Mouse (Mus musculus) MEL (cell line): ENCODE results near the gene Riox1. TPM values are rescaled to one million over a fixed set of nuclear protein-coding genes. Genes with fewer than 3 reads are reported as not detected.

Experiments used
- DNase-seq: peaks from one replicate; pipeline ENCODE4 v3.0.0; 2011; ENCODE audit warnings: low read depth, low spot score
- H3K27ac ChIP-seq: 2 replicates; pipeline ENCODE4 v1.5.1; 2012; ENCODE audit warnings: low read depth, mild to moderate bottlenecking, control low read depth, low read length, moderate library complexity; ENCODE audit not compliant: control insufficient read depth
- H3K27me3 ChIP-seq, 2 experiments: fragments of 150-350 bp in 1 of 2; sonication (generic) in 1 of 2; 2 replicates each; pipeline ENCODE4 v1.6.1; 2012; ENCODE audit warnings: low read length in 2 of 2, mild to moderate bottlenecking in 2 of 2, improper control_type of control experiment in 1 of 2, moderate library complexity in 1 of 2; ENCODE audit not compliant: insufficient read depth in 2 of 2, control insufficient read depth in 1 of 2
- H3K36me3 ChIP-seq, 2 experiments: 2 replicates each; pipeline ENCODE4 v1.6.1; 2012 to 2014; ENCODE audit warnings: low read length in 2 of 2, improper control_type of control experiment in 1 of 2, inconsistent platforms in 1 of 2, mild to moderate bottlenecking in 1 of 2; ENCODE audit not compliant: insufficient read depth in 2 of 2, control insufficient read depth in 1 of 2
- H3K4me1 ChIP-seq, 2 experiments: fragments of 150-350 bp in 1 of 2; sonication (generic) in 1 of 2; 2 replicates each; pipeline ENCODE4 v1.6.1; 2012; ENCODE audit warnings: low read length in 2 of 2, improper control_type of control experiment in 1 of 2, mild to moderate bottlenecking in 1 of 2; ENCODE audit not compliant: insufficient read depth in 2 of 2, control insufficient read depth in 1 of 2
- H3K4me3 ChIP-seq, 2 experiments: fragments of 150-350 bp in 1 of 2; sonication (generic) in 1 of 2; 2 replicates each; pipeline ENCODE4 v1.5.1; 2012; ENCODE audit warnings: low read depth in 2 of 2, low read length in 2 of 2, mild to moderate bottlenecking in 2 of 2, moderate library complexity in 2 of 2, control low read depth in 1 of 2, improper control_type of control experiment in 1 of 2; ENCODE audit not compliant: control insufficient read depth in 1 of 2, insufficient read depth in 1 of 2
- H3K79me2 ChIP-seq: 2 replicates; pipeline ENCODE4 v1.6.1; 2012; ENCODE audit warnings: mild to moderate bottlenecking, low read length, moderate library complexity; ENCODE audit not compliant: control insufficient read depth, poor library complexity, insufficient read depth
- H3K9ac ChIP-seq: 2 replicates; pipeline ENCODE4 v1.6.1; 2012; ENCODE audit warnings: low read depth, mild to moderate bottlenecking, control low read depth, low read length, moderate library complexity; ENCODE audit not compliant: control insufficient read depth, poor library complexity, severe bottlenecking
- H3K9me3 ChIP-seq: fragments of 150-350 bp; sonication (generic); replicated peaks from 2 replicates; pipeline ENCODE4 v1.6.1; 2012; ENCODE audit warnings: mild to moderate bottlenecking, low read length, improper control_type of control experiment, moderate library complexity; ENCODE audit not compliant: insufficient read depth
- BHLHE40 ChIP-seq: IDR thresholded peaks from 2 replicates; pipeline ENCODE4 v1.6.1; 2012; ENCODE audit warnings: low read depth, mild to moderate bottlenecking, inconsistent platforms, low read length, improper control_type of control experiment, borderline replicate concordance
- CHD1 ChIP-seq: IDR thresholded peaks from 2 replicates; pipeline ENCODE4 v1.6.1; 2012; ENCODE audit warnings: low read depth, mild to moderate bottlenecking, inconsistent platforms, low read length, improper control_type of control experiment
- CHD2 ChIP-seq: IDR thresholded peaks from 2 replicates; pipeline ENCODE4 v1.6.1; 2011; ENCODE audit warnings: low read length, improper control_type of control experiment
- CTCF ChIP-seq, 3 experiments: IDR thresholded peaks in 2 of 3; conservative IDR thresholded peaks in 1 of 3; 2 replicates each; pipeline ENCODE4 v1.5.1; 2011 to 2012; ENCODE audit warnings: low read length in 3 of 3, low read depth in 2 of 3, mild to moderate bottlenecking in 2 of 3, improper control_type of control experiment in 1 of 3, inconsistent platforms in 1 of 3, mixed read lengths in 1 of 3, moderate library complexity in 1 of 3; ENCODE audit not compliant: control insufficient read depth in 1 of 3, insufficient read depth in 1 of 3, poor library complexity in 1 of 3, severe bottlenecking in 1 of 3
- E2F4 ChIP-seq: IDR thresholded peaks from 2 replicates; pipeline ENCODE4 v1.6.1; 2011; ENCODE audit warnings: low read depth, low read length, improper control_type of control experiment, borderline replicate concordance
- ELF1 ChIP-seq: IDR thresholded peaks from 2 replicates; pipeline ENCODE4 v1.6.1; 2014; ENCODE audit warnings: low read depth, mild to moderate bottlenecking, inconsistent platforms, low read length, improper control_type of control experiment, moderate library complexity
- EP300 ChIP-seq, 2 experiments: IDR thresholded peaks; 2 replicates each; pipeline ENCODE4 v1.6.1; 2011; ENCODE audit warnings: improper control_type of control experiment in 2 of 2, low read length in 2 of 2, low read depth in 1 of 2, mild to moderate bottlenecking in 1 of 2
- ETS1 ChIP-seq: IDR thresholded peaks from 2 replicates; pipeline ENCODE4 v1.6.1; 2012; ENCODE audit warnings: low read depth, mild to moderate bottlenecking, inconsistent platforms, low read length, improper control_type of control experiment, moderate library complexity
- GABPA ChIP-seq: IDR thresholded peaks from 2 replicates; pipeline ENCODE4 v1.6.1; 2012; ENCODE audit warnings: low read depth, mild to moderate bottlenecking, inconsistent platforms, low read length, improper control_type of control experiment, moderate library complexity
- GATA1 ChIP-seq: IDR thresholded peaks from 2 replicates; pipeline ENCODE4 v1.6.1; 2011; ENCODE audit warnings: low read depth, low read length, improper control_type of control experiment
- HCFC1 ChIP-seq: IDR thresholded peaks from 2 replicates; pipeline ENCODE4 v1.6.1; 2012; ENCODE audit warnings: low read depth, mild to moderate bottlenecking, inconsistent platforms, low read length, improper control_type of control experiment, moderate library complexity
- JUND ChIP-seq: IDR thresholded peaks from 2 replicates; pipeline ENCODE4 v1.6.1; 2011; ENCODE audit warnings: low read depth, mild to moderate bottlenecking, improper control_type of control experiment, low read length
- MAFK ChIP-seq: IDR thresholded peaks from 2 replicates; pipeline ENCODE4 v1.6.1; 2011; ENCODE audit warnings: low read depth, mild to moderate bottlenecking, low read length, improper control_type of control experiment, borderline replicate concordance
- MAX ChIP-seq: IDR thresholded peaks from 2 replicates; pipeline ENCODE4 v1.6.1; 2011; ENCODE audit warnings: low read length, improper control_type of control experiment
- MAZ ChIP-seq: IDR thresholded peaks from 2 replicates; pipeline ENCODE4 v1.6.1; 2012; ENCODE audit warnings: low read depth, mild to moderate bottlenecking, inconsistent platforms, low read length, improper control_type of control experiment
- MEF2A ChIP-seq: IDR thresholded peaks from 2 replicates; pipeline ENCODE4 v1.6.1; 2014; ENCODE audit warnings: low read depth, mild to moderate bottlenecking, inconsistent platforms, low read length, improper control_type of control experiment; ENCODE audit not compliant: poor library complexity, insufficient replicate concordance, severe bottlenecking; ENCODE audit errors: extremely low read depth
- MYC ChIP-seq: IDR thresholded peaks from 2 replicates; pipeline ENCODE4 v1.6.1; 2011; ENCODE audit warnings: low read depth, mild to moderate bottlenecking, low read length, improper control_type of control experiment, moderate library complexity
- NELFE ChIP-seq: IDR thresholded peaks from 2 replicates; pipeline ENCODE4 v1.6.1; 2011; ENCODE audit warnings: low read depth, low read length, improper control_type of control experiment
- NRF1 ChIP-seq: IDR thresholded peaks from 2 replicates; pipeline ENCODE4 v1.6.1; 2014; ENCODE audit warnings: low read depth, mild to moderate bottlenecking, inconsistent platforms, low read length, improper control_type of control experiment, moderate library complexity; ENCODE audit not compliant: poor library complexity, insufficient read depth, severe bottlenecking
- POLR2A ChIP-seq, 2 experiments: IDR thresholded peaks; 2 replicates each; pipeline ENCODE4 v1.6.1; 2011 to 2012; ENCODE audit warnings: low read length in 2 of 2, mild to moderate bottlenecking in 2 of 2, control low read depth in 1 of 2, improper control_type of control experiment in 1 of 2, low read depth in 1 of 2, moderate library complexity in 1 of 2; ENCODE audit not compliant: control insufficient read depth in 1 of 2, insufficient read depth in 1 of 2, poor library complexity in 1 of 2
- POLR2AphosphoS2 ChIP-seq: IDR thresholded peaks from 2 replicates; pipeline ENCODE4 v1.6.1; 2011; ENCODE audit warnings: low read length, improper control_type of control experiment
- POLR2AphosphoS5 ChIP-seq: IDR thresholded peaks from 2 replicates; pipeline ENCODE4 v1.6.1; 2012; ENCODE audit warnings: low read depth, borderline replicate concordance, mild to moderate bottlenecking, inconsistent platforms, low read length, moderate library complexity, mixed read lengths
- RCOR1 ChIP-seq: IDR thresholded peaks from 2 replicates; pipeline ENCODE4 v1.6.1; 2012; ENCODE audit warnings: low read depth, mild to moderate bottlenecking, inconsistent platforms, low read length, improper control_type of control experiment
- SIN3A ChIP-seq: IDR thresholded peaks from 2 replicates; pipeline ENCODE4 v1.6.1; 2012; ENCODE audit warnings: low read length, improper control_type of control experiment, inconsistent platforms
- SMC3 ChIP-seq: IDR thresholded peaks from 2 replicates; pipeline ENCODE4 v1.6.1; 2011; ENCODE audit warnings: low read depth, low read length, improper control_type of control experiment
- TAL1 ChIP-seq: IDR thresholded peaks from 2 replicates; pipeline ENCODE4 v1.6.1; 2012; ENCODE audit warnings: mild to moderate bottlenecking, inconsistent platforms, low read length, moderate library complexity, mixed read lengths
- TBP ChIP-seq: IDR thresholded peaks from 2 replicates; pipeline ENCODE4 v1.8.0; 2011; ENCODE audit warnings: low read depth, low read length, improper control_type of control experiment
- TCF12 ChIP-seq: IDR thresholded peaks from 2 replicates; pipeline ENCODE4 v1.6.1; 2014; ENCODE audit warnings: low read depth, mild to moderate bottlenecking, inconsistent platforms, low read length, improper control_type of control experiment, moderate library complexity
- UBTF ChIP-seq: IDR thresholded peaks from 2 replicates; pipeline ENCODE4 v1.6.1; 2012; ENCODE audit warnings: low read depth, mild to moderate bottlenecking, inconsistent platforms, low read length, improper control_type of control experiment, moderate library complexity, borderline replicate concordance; ENCODE audit not compliant: insufficient read depth
- USF1 ChIP-seq: IDR thresholded peaks from 2 replicates; pipeline ENCODE4 v1.6.1; 2014; ENCODE audit warnings: low read depth, mild to moderate bottlenecking, inconsistent platforms, low read length, improper control_type of control experiment, moderate library complexity
- USF2 ChIP-seq, 2 experiments: IDR thresholded peaks; 2 replicates each; pipeline ENCODE4 v1.6.1; 2011 to 2012; ENCODE audit warnings: improper control_type of control experiment in 2 of 2, low read length in 2 of 2, borderline replicate concordance in 1 of 2, inconsistent platforms in 1 of 2, low read depth in 1 of 2, mild to moderate bottlenecking in 1 of 2; ENCODE audit not compliant: insufficient read depth in 1 of 2
- ZC3H11A ChIP-seq: IDR thresholded peaks from 2 replicates; pipeline ENCODE4 v1.6.1; 2012; ENCODE audit warnings: low read depth, mild to moderate bottlenecking, inconsistent platforms, low read length, improper control_type of control experiment
- ZKSCAN1 ChIP-seq: IDR thresholded peaks from 2 replicates; pipeline ENCODE4 v1.6.1; 2012; ENCODE audit warnings: low read depth, mild to moderate bottlenecking, inconsistent platforms, low read length, improper control_type of control experiment, moderate library complexity
- ZMIZ1 ChIP-seq: IDR thresholded peaks from 2 replicates; pipeline ENCODE4 v1.6.1; 2012; ENCODE audit warnings: low read depth, mild to moderate bottlenecking, inconsistent platforms, low read length, improper control_type of control experiment, moderate library complexity
- ZNF384 ChIP-seq: IDR thresholded peaks from 2 replicates; pipeline ENCODE4 v1.6.1; 2012; ENCODE audit warnings: low read depth, mild to moderate bottlenecking, inconsistent platforms, low read length, improper control_type of control experiment
- polyA plus RNA-seq, 2 experiments: library from polyadenylated mRNA; stranded (reverse) in 1 of 2; unstranded in 1 of 2; fragments of >175 nt in 1 of 2; fragments of >200 nt in 1 of 2; gene quantifications; 2 replicates each; pipeline versions ENCODE4 v1.2.1 to v1.2.4; 2012; ENCODE audit warnings: low replicate concordance in 2 of 2, low read depth in 1 of 2; ENCODE audit not compliant: insufficient read length in 2 of 2, insufficient read depth in 1 of 2, missing spikeins in 1 of 2
- total RNA-seq: library from RNA; depleted of rRNA; stranded (reverse); fragments of 300-350 nt; gene quantifications from 2 replicates; pipeline ENCODE4 v1.2.3, GENCODE M21; 2012

The Riox1 gene
- total and polyA plus RNA-seq, 3 experiments, result 46.6 to 47.1 TPM; not detected in 1

DNA sequence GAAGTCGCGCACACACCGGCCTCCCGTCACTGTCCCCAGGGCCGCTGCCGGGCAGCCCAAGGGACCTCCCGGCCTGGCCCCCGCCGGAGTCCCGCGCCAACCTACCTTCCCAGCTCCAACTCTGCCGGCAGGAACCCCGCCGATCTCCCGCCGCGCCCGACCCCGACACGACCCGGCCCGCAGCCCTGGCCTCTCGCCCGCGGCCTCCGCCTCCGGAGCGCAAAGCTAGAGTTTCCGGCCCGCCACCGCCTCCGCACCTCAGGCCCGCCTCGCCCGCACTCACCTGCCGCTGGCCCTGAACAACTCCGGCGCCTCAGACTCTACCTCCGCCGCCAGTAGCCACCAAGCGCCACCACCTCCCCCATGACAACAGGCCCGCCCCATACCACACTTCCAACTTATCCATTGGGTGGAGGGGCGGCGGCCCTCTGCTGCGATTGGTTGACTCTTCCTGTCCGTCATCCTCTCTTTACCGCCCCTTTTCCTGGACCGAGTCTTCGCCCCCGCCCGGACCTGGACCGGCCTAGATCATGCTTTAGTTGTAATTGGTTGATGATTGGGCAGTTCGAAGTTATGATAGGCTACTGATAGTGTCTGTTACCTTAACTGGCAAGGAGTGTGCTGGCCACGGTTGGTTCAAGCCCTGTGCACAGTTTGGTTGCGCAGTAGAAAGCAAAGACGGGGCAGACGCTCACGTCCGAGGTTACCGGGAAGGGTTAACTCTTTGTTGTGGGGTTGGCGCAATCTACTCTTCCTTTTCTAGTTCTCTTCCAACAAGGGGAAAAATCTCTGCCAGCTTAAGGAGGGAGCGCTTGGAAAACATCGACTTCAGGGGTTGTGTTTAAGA lies 28.6 kb upstream of the Riox1 start, which contains the start of gene Numb:
Gene Numb (minus strand): TSS at position 400 of the 847 bp plus-strand sequence.
- Histone ChIP-seq H3K4me3 (peak within 1 kb of the TSS; percentile 71 to 81), H3K9me3 (no peaks in the 10 kb centered on the region), H3K4me1 (peaks cover 0 to 9% of the 10 kb centered on the region in 2 experiments; a peak in 2 of 4 replicates), H3K36me3 (peaks cover 0 to 12% of the 10 kb centered on the region in 2 experiments; a peak in 2 of 4 replicates), H3K9ac (peak within 1 kb of the TSS; percentile 82), H3K27ac (peak within 1 kb of the TSS; percentile 10; the same call in 1 of the 2 replicates), H3K79me2 (peaks cover 12% of the 10 kb centered on the region), H3K27me3 (no peaks in the 10 kb centered on the region)
- DNase-seq, result peak; percentile 99
- TF ChIP-seq MEF2A (no peak), EP300 (IDR thresholded peaks at IDR 0.05; ENCODE audit: low read depth in 1 of 2, low read length in 2 of 2) (no peak), MAZ (peak; percentile 72), NELFE (peak; percentile 64), MAX (no peak), CHD1 (no peak), BHLHE40 (no peak), ELF1 (peak; percentile 83), RCOR1 (no peak; the same call in 1 of the 2 replicates), SIN3A (peak; percentile 72), POLR2A (IDR thresholded peaks at IDR 0.05; ENCODE audit: control insufficient read depth in 1 of 2, insufficient read depth in 1 of 2, low read depth in 1 of 2, low read length in 2 of 2, poor library complexity in 1 of 2) (peak; percentile 57 to 79; a peak in 2 of 4 replicates), USF2 (IDR thresholded peaks at IDR 0.05; ENCODE audit: borderline replicate concordance in 1 of 2, insufficient read depth in 1 of 2, low read depth in 1 of 2, low read length in 2 of 2) (no peak), UBTF (no peak), E2F4 (no peak), POLR2AphosphoS5 (no peak), USF1 (0 out of 2 replicates have a peak, but pooled peaks have one; percentile 21), MAFK (no peak), SMC3 (no peak), GABPA (0 out of 2 replicates have a peak, but pooled peaks have one; percentile 19), TCF12 (peak; percentile 24; the same call in 1 of the 2 replicates), CTCF (IDR thresholded peaks at IDR 0.05 in 2 of 3, conservative IDR thresholded peaks at IDR 0.05 in 1 of 3; ENCODE audit: control insufficient read depth in 1 of 3, insufficient read depth in 1 of 3, low read depth in 2 of 3, low read length in 3 of 3, poor library complexity in 1 of 3, severe bottlenecking in 1 of 3) (no peak), TBP (peak; percentile 87), HCFC1 (peak; percentile 81), ZKSCAN1 (no peak), NRF1 (peak; percentile 64), MYC (no peak), ZC3H11A (no peak), JUND (no peak), ZNF384 (no peak), GATA1 (no peak), ZMIZ1 (peak; percentile 65; the same call in 1 of the 2 replicates), POLR2AphosphoS2 (peak; percentile 85), TAL1 (no peak), ETS1 (no peak), CHD2 (peak; percentile 88)
